Mouse (Mus musculus): ENCODE data around the gene Dpysl5.
"Not testable (repeated sequence)": the region's sequence is repeated elsewhere in the genome, so short reads cannot be mapped to it uniquely, and the experiment has no call there.

The Dpysl5 gene

GRCm38 (mm10) chr5:30711147-30712001 lies at the start of gene Dpysl5:
TSS of gene Dpysl5 (plus strand) at chr5:30711564.
- DNase-seq: peak; percentile 79 to 87

GRCm38 (mm10) chr5:30665360-30665759 lies 46.0 kb upstream of the Dpysl5 start:
- no peak for DNase-seq

- DNase-seq: no peak
These were observed 45.4 kb upstream of the Dpysl5 start for GRCm38 (mm10) chr5:30665968-30666367.

- peak; percentile 85 to 91 for DNase-seq
These were observed 44.8 kb upstream of the Dpysl5 start, which contains the start of gene Cenpa for GRCm38 (mm10) chr5:30666391-30667195. TSS of gene Cenpa (plus strand) at chr5:30666777.

- peak in 1 of 2 experiments; percentile 20 for DNase-seq
These were observed 44.1 kb upstream of the Dpysl5 start for GRCm38 (mm10) chr5:30667215-30667614.

GRCm38 (mm10) chr5:30667686-30668085 lies 43.7 kb upstream of the Dpysl5 start:
- DNase-seq: no peak

GRCm38 (mm10) chr5:30668637-30669495 lies 42.5 kb upstream of the Dpysl5 start:
- DNase-seq: no peak

GRCm38 (mm10) chr5:30669496-30669830 lies 41.9 kb upstream of the Dpysl5 start:
- no peak for DNase-seq

GRCm38 (mm10) chr5:30670091-30670490 lies 41.3 kb upstream of the Dpysl5 start:
- DNase-seq: no peak

GRCm38 (mm10) chr5:30674001-30674400 lies 37.4 kb upstream of the Dpysl5 start:
- DNase-seq: no peak

- DNase-seq: no peak
These were observed 34.6 kb upstream of the Dpysl5 start for GRCm38 (mm10) chr5:30676800-30677199.

GRCm38 (mm10) chr5:30678069-30678468 lies 33.3 kb upstream of the Dpysl5 start:
- not testable (repeated sequence) for DNase-seq

- no peak for DNase-seq
These were observed 32.6 kb upstream of the Dpysl5 start for GRCm38 (mm10) chr5:30678722-30679296.

GRCm38 (mm10) chr5:30679593-30679992 lies 31.8 kb upstream of the Dpysl5 start:
- DNase-seq: no peak

- no peak for DNase-seq
These were observed 29.4 kb upstream of the Dpysl5 start for GRCm38 (mm10) chr5:30681970-30682369.

- DNase-seq: peak in 1 of 2 experiments; percentile 9
These were observed 28.3 kb upstream of the Dpysl5 start for GRCm38 (mm10) chr5:30682967-30683600.

GRCm38 (mm10) chr5:30683993-30684392 lies 27.4 kb upstream of the Dpysl5 start:
- no peak for DNase-seq

- DNase-seq: peak; percentile 32 to 51
These were observed 24.6 kb upstream of the Dpysl5 start for GRCm38 (mm10) chr5:30686781-30687180.

- no peak for DNase-seq
These were observed 10.9 kb upstream of the Dpysl5 start for GRCm38 (mm10) chr5:30700361-30701000.

- DNase-seq: not testable (repeated sequence)
These were observed 10.0 kb upstream of the Dpysl5 start for GRCm38 (mm10) chr5:30701373-30701772.

- DNase-seq: no peak
These were observed 9.5 kb upstream of the Dpysl5 start for GRCm38 (mm10) chr5:30701866-30702265.
